Mouse (Mus musculus) cerebellum, adult 2 months (tissue): ENCODE results near the gene Slc24a2.

ENCODE experiments used
- CTCF ChIP-seq: fragments of 200-500 bp; IDR thresholded peaks from 2 replicates; pipeline ENCODE4 v1.5.1; 2011; ENCODE audit warnings: low read depth, mild to moderate bottlenecking, control low read depth, low read length, moderate library complexity, borderline replicate concordance; ENCODE audit not compliant: insufficient read depth
- POLR2A ChIP-seq: fragments of 200-500 bp; IDR thresholded peaks from 2 replicates; pipeline ENCODE4 v1.6.1; 2011; ENCODE audit warnings: low read length, control low read depth, borderline replicate concordance; ENCODE audit not compliant: insufficient read depth

GRCm38 (mm10) chr4:87202081-87202480, 28.2 kb downstream of the Slc24a2 start:
- TF ChIP-seq CTCF: no peak
- no peak for TF ChIP-seq POLR2A
